Mouse (Mus musculus) ES-Bruce4 (cell line): ENCODE results near the gene Sestd1.

ENCODE experiments used
- CTCF ChIP-seq: IDR thresholded peaks from one replicate; pipeline ENCODE4 v1.8.1; 2011; ENCODE audit warnings: low read depth, low read length
- EP300 ChIP-seq: IDR thresholded peaks from 2 replicates; pipeline ENCODE4 v1.6.1; 2011; ENCODE audit warnings: low read depth, low read length; ENCODE audit not compliant: insufficient read depth

DNA sequence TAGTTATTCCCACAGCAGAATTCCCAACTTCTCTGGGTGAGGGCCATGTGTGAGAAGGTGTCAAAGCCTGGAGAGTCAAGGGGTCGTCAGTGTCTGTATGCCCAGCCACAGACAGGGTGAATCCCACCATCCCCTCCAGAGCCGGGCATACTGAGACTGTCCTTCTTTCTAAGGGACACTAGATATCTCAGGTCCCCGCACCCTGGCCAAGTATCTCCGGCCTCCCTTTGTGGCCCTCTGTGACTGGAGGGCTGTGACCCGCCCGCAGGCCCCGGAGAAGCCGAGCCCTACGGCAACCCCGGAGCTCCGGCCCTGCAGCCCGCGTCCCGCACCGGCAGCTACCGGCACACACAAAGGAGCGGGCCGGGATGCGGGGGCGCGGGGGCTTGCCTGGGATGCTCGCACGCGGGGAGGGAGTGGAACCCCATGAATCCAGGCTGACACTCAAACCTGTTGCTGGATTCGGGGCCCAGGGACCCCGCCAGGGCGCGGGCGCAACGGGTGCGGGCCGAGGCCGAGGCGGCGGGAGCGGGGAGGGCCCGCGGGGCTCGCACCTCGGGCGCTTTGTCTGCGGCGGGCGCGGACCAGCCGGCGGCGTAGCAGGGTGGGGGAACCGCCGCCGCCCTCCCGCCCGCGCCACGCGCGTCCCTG lies 406 bp downstream of the Sestd1 start:
- TF ChIP-seq CTCF (no peak), EP300 (no peak)
